ENCODE assay signal across 13 mouse cellular contexts in genomic region chr14:123531271-123531670, GRCm38 (mm10).
DNase-seq lines count a peak whose midpoint lies in the region; ATAC-seq and TF ChIP-seq lines count a peak whose summit lies in the region.
"Had no signal": no experiment of that assay in that cellular context is flagged by ENCODE, and none has a peak within 500 bp of the region (broad histone marks: within the 10 kb centered on the region; RNA-seq: fewer than 3 reads in every experiment).

No protein-coding gene starts in this region.

- H3K9ac ChIP-seq in heart, postnatal 0 days (replicated peaks; ENCODE audit: low read depth, low read length) = no peak overlapping the region
- no peak overlapping the region for H3K9ac ChIP-seq in hindbrain, postnatal 0 days (replicated peaks; ENCODE audit: low read length)
- H3K9ac ChIP-seq: embryonic facial prominence, embryonic 13.5 days; hindbrain, embryonic 14.5 days; limb, embryonic 12.5 days; neural tube, embryonic 15.5 days had no signal

- no peak for ATAC-seq in heart, postnatal 0 days (ENCODE audit: insufficient read depth, low read depth)
- no peak for ATAC-seq in erythroid progenitor cell, adult 5-6 weeks (replicated peaks; ENCODE audit: low FRiP score, poor library complexity, severe bottlenecking)
- no peak for ATAC-seq in hindbrain, postnatal 0 days

- TF ChIP-seq EP300 in heart, postnatal 0 days (IDR thresholded peaks at IDR 0.05; ENCODE audit: low read depth) = no peak

- H3K4me2 ChIP-seq in heart, postnatal 0 days (ENCODE audit: low read depth, low read length) = no peak overlapping the region
- H3K4me2 ChIP-seq in hindbrain, postnatal 0 days (ENCODE audit: low read depth, low read length) = no peak overlapping the region
- H3K4me2 ChIP-seq: embryonic facial prominence, embryonic 13.5 days; hindbrain, embryonic 14.5 days; limb, embryonic 12.5 days; neural tube, embryonic 15.5 days had no signal

- no peaks in the 10 kb centered on the region for H3K27me3 ChIP-seq in heart, postnatal 0 days (ENCODE audit: control insufficient read depth, insufficient read depth, low read length)
- H3K27me3 ChIP-seq in hindbrain, postnatal 0 days (ENCODE audit: insufficient read depth, low read length) = no peaks in the 10 kb centered on the region
- H3K27me3 ChIP-seq: embryonic facial prominence, embryonic 13.5 days; limb, embryonic 12.5 days; neural tube, embryonic 15.5 days had no signal

- no peaks in the 10 kb centered on the region for H3K9me3 ChIP-seq in heart, postnatal 0 days (replicated peaks; ENCODE audit: control insufficient read depth, low read length)
- no peaks in the 10 kb centered on the region for H3K9me3 ChIP-seq in hindbrain, postnatal 0 days (ENCODE audit: low read length)
- H3K9me3 ChIP-seq: embryonic facial prominence, embryonic 13.5 days; limb, embryonic 12.5 days; neural tube, embryonic 15.5 days had no signal

- H3K27ac ChIP-seq in heart, postnatal 0 days (ENCODE audit: low read depth) = 0 out of 2 replicates have a peak overlapping the region, but pooled peaks have one; percentile 15
- H3K27ac ChIP-seq in hindbrain, postnatal 0 days = no peak overlapping the region
- H3K27ac ChIP-seq: embryonic facial prominence, embryonic 13.5 days; hindbrain, embryonic 14.5 days; limb, embryonic 12.5 days; neural tube, embryonic 15.5 days had no signal

- peak; percentile 29 to 34 for DNase-seq in adrenal gland, adult (ENCODE audit: inconsistent age in 2 of 2, low spot score in 1 of 2)
- DNase-seq in adrenal gland, adult 18-20 months (ENCODE audit: low spot score in 2 of 2) = no peak
- peak; percentile 20 for DNase-seq in urinary bladder, postnatal 14 days (ENCODE audit: low spot score)
- no peak for DNase-seq in urinary bladder, adult 2 months (ENCODE audit: low spot score)
- no peak for DNase-seq in heart, postnatal 0 days (ENCODE audit: low spot score)
- no peak for DNase-seq in neural tube, embryonic 10.5 days (ENCODE audit: extremely low spot score, low spot score)
- DNase-seq in hindbrain, postnatal 0 days (ENCODE audit: low spot score) = no peak
- DNase-seq: cerebellum, adult 11-12 months had no signal

- no peak for TF ChIP-seq CTCF in heart, postnatal 0 days (IDR thresholded peaks at IDR 0.05; ENCODE audit: low read depth)
- TF ChIP-seq CTCF in hindbrain, postnatal 0 days (IDR thresholded peaks at IDR 0.05; ENCODE audit: low read depth) = no peak

- no peaks in the 10 kb centered on the region for H3K36me3 ChIP-seq in heart, postnatal 0 days (replicated peaks; ENCODE audit: control insufficient read depth, insufficient read depth, low read length)
- no peaks in the 10 kb centered on the region for H3K36me3 ChIP-seq in hindbrain, postnatal 0 days (ENCODE audit: insufficient read depth, low read length)
- H3K36me3 ChIP-seq: embryonic facial prominence, embryonic 13.5 days; limb, embryonic 12.5 days; neural tube, embryonic 15.5 days had no signal

- no peaks in the 10 kb centered on the region; the same call in 1 of the 2 replicates for H3K4me1 ChIP-seq in heart, postnatal 0 days (ENCODE audit: control insufficient read depth, insufficient read depth)
- H3K4me1 ChIP-seq in hindbrain, postnatal 0 days (ENCODE audit: insufficient read depth, low read length) = no peaks in the 10 kb centered on the region
- H3K4me1 ChIP-seq: limb, embryonic 12.5 days; neural tube, embryonic 15.5 days had no signal

- no peak overlapping the region for H3K4me3 ChIP-seq in heart, postnatal 0 days (ENCODE audit: low read depth, low read length)
- H3K4me3 ChIP-seq in hindbrain, postnatal 0 days (ENCODE audit: low read length) = no peak overlapping the region
- H3K4me3 ChIP-seq: embryonic facial prominence, embryonic 13.5 days; limb, embryonic 12.5 days; neural tube, embryonic 15.5 days had no signal

- WGBS in heart, postnatal 0 days = 12% methylated on average over 1 of the region's 1 CpGs
- WGBS in hindbrain, postnatal 0 days = 19% methylated on average over 1 of the region's 1 CpGs

Comparison
In these comparisons a context has a peak if more than half of its experiments do, and no peak if none do; other contexts are left out.
1. DNase-seq: peak in adrenal gland, adult (2 of 2) and urinary bladder, postnatal 14 days (single experiment); none in adrenal gland, adult 18-20 months (0 of 2), urinary bladder, adult 2 months (single experiment), heart, postnatal 0 days (single experiment), neural tube, embryonic 10.5 days (single experiment) and hindbrain, postnatal 0 days (single experiment).